ENCODE assay signal across 37 mouse cellular contexts in genomic region chr1:67092473-67092872, GRCm38 (mm10). TPM values are rescaled to one million over a fixed set of nuclear protein-coding genes. Genes with fewer than 3 reads are reported as not detected.
"Had no signal": no experiment of that assay in that cellular context is flagged by ENCODE, and none has a peak within 500 bp of the region (broad histone marks: within the 10 kb centered on the region; RNA-seq: fewer than 3 reads in every experiment).

No protein-coding gene starts in this region.

- H3K4me2 ChIP-seq: heart, embryonic 11.5 days; heart, embryonic 12.5 days; heart, embryonic 13.5 days; heart, embryonic 15.5 days; hindbrain, embryonic 12.5 days; hindbrain, embryonic 13.5 days; hindbrain, embryonic 14.5 days; hindbrain, embryonic 15.5 days; intestine, embryonic 15.5 days; kidney, embryonic 15.5 days had no signal

- H3K27ac ChIP-seq: heart, adult 2 months; heart, embryonic 10.5 days; heart, embryonic 13.5 days; heart, embryonic 15.5 days; hindbrain, embryonic 10.5 days; hindbrain, embryonic 12.5 days; hindbrain, embryonic 13.5 days; hindbrain, embryonic 14.5 days; hindbrain, embryonic 15.5 days; hindbrain, postnatal 0 days; intestine, embryonic 15.5 days; kidney, embryonic 15.5 days; kidney, postnatal 0 days; layer of hippocampus, adult 2 months had no signal

- H3K9me3 ChIP-seq: heart, embryonic 10.5 days; heart, embryonic 12.5 days; heart, embryonic 15.5 days; hindbrain, embryonic 10.5 days; hindbrain, embryonic 12.5 days; hindbrain, embryonic 13.5 days; hindbrain, embryonic 15.5 days; intestine, embryonic 15.5 days; kidney, embryonic 15.5 days had no signal

- H3K27me3 ChIP-seq: heart, embryonic 12.5 days; heart, embryonic 13.5 days; heart, embryonic 15.5 days; hindbrain, embryonic 12.5 days; hindbrain, embryonic 13.5 days; hindbrain, embryonic 15.5 days; intestine, embryonic 15.5 days; kidney, embryonic 15.5 days had no signal

- H3K4me3 ChIP-seq: heart, adult 2 months; heart, embryonic 10.5 days; heart, embryonic 12.5 days; heart, embryonic 13.5 days; heart, embryonic 15.5 days; hindbrain, embryonic 10.5 days; hindbrain, embryonic 12.5 days; hindbrain, embryonic 13.5 days; hindbrain, embryonic 15.5 days; intestine, embryonic 15.5 days; kidney, embryonic 15.5 days; layer of hippocampus, adult 2 months had no signal

- H3K36me3 ChIP-seq: heart, embryonic 10.5 days; heart, embryonic 12.5 days; heart, embryonic 13.5 days; heart, embryonic 15.5 days; hindbrain, embryonic 10.5 days; hindbrain, embryonic 12.5 days; hindbrain, embryonic 13.5 days; hindbrain, embryonic 15.5 days; intestine, embryonic 15.5 days; kidney, embryonic 15.5 days had no signal

- H3K9ac ChIP-seq: heart, embryonic 12.5 days; heart, embryonic 13.5 days; heart, embryonic 15.5 days; hindbrain, embryonic 12.5 days; hindbrain, embryonic 13.5 days; hindbrain, embryonic 14.5 days; hindbrain, embryonic 15.5 days; intestine, embryonic 15.5 days; kidney, embryonic 15.5 days had no signal

- H3K4me1 ChIP-seq: heart, embryonic 10.5 days; heart, embryonic 12.5 days; heart, embryonic 15.5 days; hindbrain, embryonic 10.5 days; hindbrain, embryonic 12.5 days; hindbrain, embryonic 13.5 days; hindbrain, embryonic 15.5 days; intestine, embryonic 15.5 days; kidney, embryonic 15.5 days had no signal

- ATAC-seq: hindbrain, embryonic 16.5 days; hindbrain, postnatal 0 days; inflammation-experienced regulatory T-cells, adult 6 months; intestine, embryonic 15.5 days; intestine, embryonic 16.5 days; intestine, postnatal 0 days had no signal

- DNase-seq: heart, adult 2 months; heart, postnatal 10 days; heart, postnatal 14 days; heart, postnatal 36 days; heart, postnatal 4 days; kidney, adult 11 months; kidney, adult 18-20 months; kidney, adult 2 months; kidney, adult 8-10 months; kidney, adult 9 months; kidney, postnatal 10 days; kidney, postnatal 14 days; kidney, postnatal 25 days; kidney, postnatal 36 days; kidney, postnatal 4 days; layer of hippocampus, adult 9-11 months had no signal

RNA-seq across cellular contexts. Expression of gene Cps1, which starts 30.4 kb away (rescaled TPM):
- total RNA-seq: heart, postnatal 25 days; hematopoietic stem cell, adult 5-6 weeks had no signal
- polyA plus RNA-seq: hindbrain, embryonic 10.5 days; inflammation-experienced regulatory T-cells, adult 6 months; kidney, adult 2 months had no signal
